ENCODE assay signal across 14 mouse cellular contexts in the genomic region with DNA sequence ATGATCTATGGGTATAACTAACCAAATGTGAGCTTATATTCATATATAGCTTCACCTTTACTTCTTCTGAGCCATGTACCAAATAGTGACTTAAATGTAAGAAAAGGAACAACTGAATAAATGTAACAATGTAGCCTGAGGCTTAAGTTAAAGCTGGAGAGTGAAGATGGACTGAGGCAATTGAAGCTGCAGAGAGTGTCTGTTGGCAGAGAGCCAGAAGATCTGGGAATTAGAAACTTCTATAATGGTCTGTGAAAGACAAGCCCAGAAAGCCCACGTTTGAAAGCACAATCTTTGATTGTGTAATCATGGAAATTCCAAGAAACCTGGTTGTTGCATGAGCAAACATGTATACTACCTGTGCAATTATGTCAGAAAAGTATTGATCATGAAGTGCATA.
DNase-seq lines count a peak whose midpoint lies in the region.
"Had no signal": no experiment of that assay in that cellular context is flagged by ENCODE, and none has a peak within 500 bp of the region (broad histone marks: within the 10 kb centered on the region; RNA-seq: fewer than 3 reads in every experiment).

No protein-coding gene starts in this region.

- peak; percentile 5 for DNase-seq in embryo, embryonic 11 days
- no peak for DNase-seq in embryo, embryonic 9.5 days (ENCODE audit: extremely low spot score)
- DNase-seq in left cerebral cortex, postnatal 14 days (ENCODE audit: low spot score in 2 of 2) = peak; percentile 1 to 12
- DNase-seq in left cerebral cortex, postnatal 10 days (ENCODE audit: extremely low spot score in 1 of 2, low spot score in 2 of 2) = no peak
- peak; percentile 22 for DNase-seq in retina, postnatal 1 day
- DNase-seq in retina, embryonic 14.5 days (ENCODE audit: low spot score) = no peak
- no peak for DNase-seq in natural killer cell, adult 2 months (ENCODE audit: low spot score in 2 of 2)
- DNase-seq: B cell, adult 2 months; cerebellum, adult 8-10 months; kidney, adult 9 months; kidney, postnatal 14 days; lung, adult 18-20 months; right cerebral cortex, postnatal 4 days; thymus, postnatal 14 days had no signal

- intact Hi-C loops in left cerebral cortex, postnatal 14 days (cut with DNase I) = no loop called here
- intact Hi-C loops in left cerebral cortex, postnatal 10 days (cut with DNase I) = no loop called here

Comparison
In these comparisons a context has a peak if more than half of its experiments do, and no peak if none do; other contexts are left out.
1. DNase-seq: peak in embryo, embryonic 11 days (single experiment), left cerebral cortex, postnatal 14 days (2 of 2) and retina, postnatal 1 day (single experiment); none in embryo, embryonic 9.5 days (single experiment), left cerebral cortex, postnatal 10 days (0 of 2), retina, embryonic 14.5 days (single experiment) and natural killer cell, adult 2 months (0 of 2).